Mouse (Mus musculus) midbrain, embryonic 12.5 days (tissue): ENCODE data around the gene Dcbld1. TPM values are rescaled to one million over a fixed set of nuclear protein-coding genes. Genes with fewer than 3 reads are reported as not detected.
"Not testable (repeated sequence)": the region's sequence is repeated elsewhere in the genome, so short reads cannot be mapped to it uniquely, and the experiment has no call there.

ENCODE experiments used
- ATAC-seq: fragments of 200-750 bp; cut with Nextera tagmentation; 2 replicates; pipeline ENCODE4 v1.8.0; 2017; ENCODE audit warnings: low read depth, moderate TSS enrichment, moderate library complexity; ENCODE audit not compliant: low FRiP score
- H3K27ac ChIP-seq: fragments of 300-500 bp; sonication (generic); replicated peaks from 2 replicates; pipeline ENCODE4 v1.5.1; 2016; ENCODE audit warnings: mild to moderate bottlenecking
- H3K27me3 ChIP-seq: fragments of 300-500 bp; sonication (generic); 2 replicates; pipeline ENCODE4 v1.6.1; 2016; ENCODE audit warnings: mild to moderate bottlenecking
- H3K36me3 ChIP-seq: fragments of 300-500 bp; sonication (generic); 2 replicates; pipeline ENCODE4 v1.6.1; 2016
- H3K4me1 ChIP-seq: fragments of 300-500 bp; sonication (generic); 2 replicates; pipeline ENCODE4 v1.6.1; 2016
- H3K4me2 ChIP-seq: fragments of 300-500 bp; sonication (generic); replicated peaks from 2 replicates; pipeline ENCODE4 v1.6.1; 2016; ENCODE audit warnings: mild to moderate bottlenecking, moderate library complexity
- H3K4me3 ChIP-seq: fragments of 300-500 bp; sonication (generic); 2 replicates; pipeline ENCODE4 v1.5.1; 2016; ENCODE audit warnings: mild to moderate bottlenecking
- H3K9ac ChIP-seq: fragments of 300-500 bp; sonication (generic); replicated peaks from 2 replicates; pipeline ENCODE4 v1.6.1; 2016; ENCODE audit warnings: mild to moderate bottlenecking, moderate library complexity
- H3K9me3 ChIP-seq: fragments of 300-500 bp; sonication (generic); 2 replicates; pipeline ENCODE4 v1.6.1; 2016; ENCODE audit warnings: mild to moderate bottlenecking
- WGBS: fragments of 180-500 bp; shearing (Covaris S2); methylation state at CpG from one replicate; pipeline ENCODE4 v1.1.7; 2016; 5-methylcytosine and 5-hydroxymethylcytosine counted together
- polyA plus RNA-seq: library from polyadenylated mRNA; unstranded; fragments of >200 nt; fragmentation: Nextera tagmentation; extraction: Ambion mirVana; gene quantifications from 2 replicates; pipeline ENCODE4 v1.2.1, GENCODE M21; 2016

Dcbld1 gene
- polyA plus RNA-seq, 1 experiment from 2014 or later, result 21.0 TPM

DNA sequence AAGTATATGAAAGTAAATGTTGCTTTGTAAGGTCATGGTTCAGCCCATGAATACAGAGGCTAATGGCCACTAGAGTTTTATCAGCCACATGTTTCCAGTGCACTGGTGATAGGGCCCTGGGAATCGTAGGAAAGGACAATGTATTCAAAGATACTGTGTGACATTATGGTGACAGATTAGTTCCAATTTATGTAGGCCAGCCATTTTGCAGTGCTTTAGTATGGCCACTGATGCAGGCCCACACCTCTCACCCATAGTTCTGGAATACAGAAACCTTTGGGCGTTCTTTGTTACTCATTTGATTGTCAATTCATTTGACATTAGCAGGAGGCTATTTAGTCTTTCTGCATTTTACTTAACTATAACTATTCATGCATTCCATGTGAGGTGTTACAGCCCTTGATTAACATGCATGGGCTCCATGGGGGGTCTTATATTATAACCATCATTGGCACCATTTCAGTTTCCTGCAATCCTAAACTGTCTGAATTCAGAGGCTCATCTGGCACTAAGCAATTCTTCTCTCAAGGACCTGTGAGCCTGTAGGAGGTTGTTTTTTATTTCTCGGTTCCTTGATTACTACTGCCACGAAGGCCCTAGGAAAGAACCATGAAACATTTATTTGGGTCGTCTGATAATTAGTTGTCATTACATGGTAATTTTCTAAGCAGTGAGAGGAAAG is 54.6 kb downstream of the Dcbld1 start:
- no peak; the same call in 1 of the 2 replicates for ATAC-seq

DNA sequence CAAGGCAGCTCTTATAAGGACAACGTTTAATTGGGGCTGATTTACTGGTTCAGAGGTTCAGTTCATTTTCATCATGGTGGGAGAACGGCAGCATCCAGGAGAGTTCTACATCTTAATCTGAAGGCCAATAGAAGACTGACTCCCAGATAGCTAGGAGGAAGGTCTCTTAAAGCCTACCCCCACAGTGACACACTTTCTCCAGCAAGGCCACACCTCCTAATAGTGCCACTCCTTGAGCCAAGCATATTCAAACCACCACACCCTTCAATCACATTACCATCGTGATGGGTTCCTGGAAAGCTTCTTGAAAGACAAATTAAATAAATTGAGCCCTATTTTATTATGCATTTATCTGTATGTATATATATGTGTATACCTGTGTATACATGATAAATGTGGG is 55.8 kb downstream of the Dcbld1 start:
- no peaks in the 10 kb centered on the region for H3K36me3 ChIP-seq
- no peak for ATAC-seq
- no peak overlapping the region for H3K4me2 ChIP-seq
- H3K27me3 ChIP-seq, result no peaks in the 10 kb centered on the region
- H3K9ac ChIP-seq, result no peak overlapping the region
- WGBS, result 94% methylated on average over 3 of the region's 3 CpGs
- H3K4me1 ChIP-seq, result no peaks in the 10 kb centered on the region
- no peak overlapping the region for H3K4me3 ChIP-seq
- no peak overlapping the region for H3K27ac ChIP-seq
- H3K9me3 ChIP-seq, result no peaks in the 10 kb centered on the region

More for the DNA sequence above, 54.6 kb downstream of the Dcbld1 start:
- Histone ChIP-seq H3K9me3 (no peaks in the 10 kb centered on the region), H3K36me3 (no peaks in the 10 kb centered on the region), H3K4me3 (no peak overlapping the region), H3K9ac (no peak overlapping the region), H3K4me1 (no peaks in the 10 kb centered on the region), H3K27me3 (no peaks in the 10 kb centered on the region), H3K4me2 (no peak overlapping the region), H3K27ac (no peak overlapping the region)
- WGBS, result 82% methylated on average over 5 of the region's 5 CpGs

DNA sequence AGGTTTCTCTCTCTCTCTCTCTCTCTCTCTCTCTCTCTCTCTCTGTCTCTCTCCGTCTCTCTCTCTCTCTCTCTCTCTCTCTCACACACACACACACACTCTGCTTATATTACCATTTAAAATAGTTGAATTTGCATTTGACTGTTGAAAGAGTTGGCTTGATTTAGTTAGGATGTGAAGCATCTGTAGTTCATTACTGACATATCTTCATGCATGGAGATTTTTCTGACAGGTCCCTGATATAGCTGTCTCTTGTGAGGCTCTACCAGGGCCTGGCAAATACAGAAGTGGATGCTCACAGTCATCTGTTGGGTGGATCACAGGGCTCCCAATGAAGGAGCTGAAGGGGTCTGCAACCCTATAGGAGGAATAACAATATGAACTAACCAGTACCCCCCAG is 59.0 kb downstream of the Dcbld1 start:
- ATAC-seq, H3K27ac ChIP-seq, H3K4me1 ChIP-seq, H3K4me2 ChIP-seq, H3K27me3 ChIP-seq, H3K9ac ChIP-seq, H3K36me3 ChIP-seq, H3K9me3 ChIP-seq, H3K4me3 ChIP-seq: not testable (repeated sequence)
- WGBS, result 91% methylated on average over 1 of the region's 1 CpGs

DNA sequence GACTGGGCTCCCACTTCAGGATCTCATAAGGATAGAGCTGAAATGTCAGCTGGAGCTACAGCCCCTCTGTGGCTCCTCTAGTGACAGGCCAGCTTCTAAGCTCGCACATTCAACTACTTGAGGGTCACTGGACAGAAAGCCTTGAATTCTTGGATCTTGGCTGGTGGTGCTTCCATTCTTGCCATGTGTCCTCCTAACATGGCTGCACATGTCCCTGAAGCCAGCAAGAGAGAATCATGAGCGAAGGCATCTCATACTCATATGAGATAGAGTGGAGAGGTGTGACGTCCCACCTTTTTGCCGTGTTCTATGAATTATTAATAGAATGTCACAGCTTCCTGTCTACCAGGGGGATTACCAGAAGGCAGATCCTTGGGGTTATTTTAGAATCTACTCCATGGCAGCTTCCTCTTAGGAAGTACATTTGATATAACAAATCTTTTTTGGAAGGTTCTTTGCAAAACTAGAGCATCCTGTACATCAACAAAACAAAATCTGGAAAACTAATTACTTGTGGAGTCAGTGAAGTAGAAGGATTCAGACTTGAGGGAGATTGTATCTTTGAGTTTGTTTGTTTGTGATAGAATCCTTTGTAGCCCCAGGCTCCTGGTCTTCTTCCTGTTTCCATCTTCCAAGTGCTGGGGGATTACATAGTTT is 60.6 kb downstream of the Dcbld1 start:
- 89% methylated on average over 4 of the region's 4 CpGs for WGBS

DNA sequence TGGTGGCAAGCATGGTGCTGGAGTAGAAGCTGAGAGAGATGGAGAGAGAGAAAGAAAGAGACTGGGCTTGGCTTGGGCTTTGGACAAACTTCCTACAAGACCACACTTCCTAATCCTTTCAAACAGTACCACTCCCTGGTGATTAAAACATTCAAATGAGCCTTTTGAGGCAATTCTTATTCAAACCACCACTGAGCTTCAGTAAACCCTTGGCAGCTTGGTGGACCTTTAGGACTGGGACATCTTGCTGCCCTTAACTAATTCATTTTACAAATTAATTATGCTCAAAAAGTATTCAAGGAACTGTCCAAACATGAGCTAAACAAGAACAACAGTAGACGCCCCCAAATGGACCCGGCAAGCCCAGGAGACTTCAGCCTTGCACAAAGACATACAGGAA is 62.5 kb downstream of the Dcbld1 start:
- H3K4me2 ChIP-seq, result no peak overlapping the region
- WGBS, result 86% methylated on average over 2 of the region's 2 CpGs
- no peak overlapping the region for H3K4me3 ChIP-seq
- no peaks in the 10 kb centered on the region for H3K27me3 ChIP-seq
- ATAC-seq, result no peak
- H3K27ac ChIP-seq, result no peak overlapping the region
- no peak overlapping the region for H3K9ac ChIP-seq
- H3K36me3 ChIP-seq, result no peaks in the 10 kb centered on the region
- 0 out of 2 replicates have a peak, but pooled peaks cover 2% of the 10 kb centered on the region for H3K4me1 ChIP-seq
- H3K9me3 ChIP-seq, result no peaks in the 10 kb centered on the region

More for the DNA sequence above, 60.6 kb downstream of the Dcbld1 start:
- 0 out of 2 replicates have a peak, but pooled peaks cover 2% of the 10 kb centered on the region for H3K4me1 ChIP-seq
- no peak overlapping the region for H3K4me2 ChIP-seq
- no peak for ATAC-seq
- H3K27me3 ChIP-seq, result no peaks in the 10 kb centered on the region
- no peaks in the 10 kb centered on the region for H3K36me3 ChIP-seq
- no peak overlapping the region for H3K9ac ChIP-seq
- no peak overlapping the region for H3K4me3 ChIP-seq
- no peak overlapping the region for H3K27ac ChIP-seq
- no peaks in the 10 kb centered on the region for H3K9me3 ChIP-seq

DNA sequence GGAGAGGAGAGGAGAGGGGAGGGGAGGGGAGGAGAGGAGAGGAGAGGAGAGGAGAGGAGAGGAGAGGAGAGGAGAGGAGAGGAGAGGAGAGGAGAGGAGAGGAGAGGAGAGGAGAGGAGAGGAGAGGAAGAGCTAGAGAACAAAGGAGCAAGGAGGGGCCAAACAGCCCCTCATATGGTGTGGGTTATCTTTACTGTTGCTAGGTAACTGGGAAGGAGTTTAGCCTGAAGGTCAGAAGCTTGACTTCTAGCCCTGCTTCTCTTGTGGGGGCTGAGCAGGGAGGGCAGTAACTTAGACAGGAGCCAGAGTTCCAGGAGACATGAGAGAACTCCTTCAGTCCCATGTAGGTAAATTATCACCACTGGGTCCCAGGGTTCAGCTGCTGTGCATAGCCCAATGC is 65.1 kb downstream of the Dcbld1 start:
- not testable (repeated sequence) for H3K27me3 ChIP-seq, H3K4me2 ChIP-seq, H3K9ac ChIP-seq, H3K4me3 ChIP-seq, H3K36me3 ChIP-seq, ATAC-seq, H3K9me3 ChIP-seq, H3K4me1 ChIP-seq, H3K27ac ChIP-seq

DNA sequence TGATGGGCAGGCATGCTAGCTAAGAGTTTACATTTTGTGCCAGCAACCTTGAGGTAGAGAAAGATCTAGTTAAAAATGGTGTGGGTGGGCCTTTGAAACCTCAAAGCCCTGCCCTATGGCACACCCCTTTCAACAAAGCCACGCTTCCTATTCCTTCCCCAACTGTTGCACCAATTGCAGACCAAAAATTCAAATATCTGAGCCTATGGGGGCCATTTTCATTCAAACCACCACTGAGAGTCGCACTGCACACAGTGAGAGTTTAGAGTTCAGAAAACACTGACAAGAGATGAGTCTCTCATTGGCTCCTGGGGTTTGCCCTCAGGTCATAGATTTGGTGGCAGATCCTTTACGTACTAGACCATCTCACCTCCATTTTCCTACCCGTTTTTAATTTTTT is 68.3 kb downstream of the Dcbld1 start:
- ATAC-seq, result no peak
- no peak overlapping the region for H3K9ac ChIP-seq
- H3K4me1 ChIP-seq, result no peaks in the 10 kb centered on the region
- no peak overlapping the region for H3K27ac ChIP-seq
- no peak overlapping the region for H3K4me3 ChIP-seq
- H3K27me3 ChIP-seq, result no peaks in the 10 kb centered on the region
- H3K36me3 ChIP-seq, result no peaks in the 10 kb centered on the region
- H3K9me3 ChIP-seq, result no peaks in the 10 kb centered on the region
- WGBS, result 95% methylated on average over 4 of the region's 4 CpGs
- no peak overlapping the region for H3K4me2 ChIP-seq

DNA sequence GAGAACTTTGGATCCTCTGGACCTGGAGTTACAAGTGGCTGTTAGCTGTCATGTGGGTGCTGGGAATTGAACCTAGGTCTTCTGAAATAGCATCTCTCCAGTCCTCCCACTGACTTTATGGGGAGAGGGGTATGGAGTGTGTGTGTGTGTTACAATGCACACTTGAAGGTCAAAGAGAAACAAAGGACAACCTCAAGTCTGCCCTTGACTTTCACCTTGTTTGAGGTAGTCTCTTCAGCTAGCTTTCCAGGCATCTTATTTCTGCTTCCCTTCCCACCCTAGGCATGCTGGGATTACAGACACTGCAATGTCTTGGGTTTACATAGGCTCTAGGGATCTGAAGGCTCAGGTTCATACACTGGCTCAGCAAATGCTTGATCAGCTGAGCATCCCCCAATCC is 68.9 kb downstream of the Dcbld1 start:
- Histone ChIP-seq H3K4me2 (no peak overlapping the region), H3K36me3 (no peaks in the 10 kb centered on the region), H3K4me1 (no peaks in the 10 kb centered on the region), H3K9me3 (no peaks in the 10 kb centered on the region), H3K4me3 (no peak overlapping the region), H3K27me3 (no peaks in the 10 kb centered on the region), H3K9ac (no peak overlapping the region), H3K27ac (no peak overlapping the region)
- no peak for ATAC-seq

DNA sequence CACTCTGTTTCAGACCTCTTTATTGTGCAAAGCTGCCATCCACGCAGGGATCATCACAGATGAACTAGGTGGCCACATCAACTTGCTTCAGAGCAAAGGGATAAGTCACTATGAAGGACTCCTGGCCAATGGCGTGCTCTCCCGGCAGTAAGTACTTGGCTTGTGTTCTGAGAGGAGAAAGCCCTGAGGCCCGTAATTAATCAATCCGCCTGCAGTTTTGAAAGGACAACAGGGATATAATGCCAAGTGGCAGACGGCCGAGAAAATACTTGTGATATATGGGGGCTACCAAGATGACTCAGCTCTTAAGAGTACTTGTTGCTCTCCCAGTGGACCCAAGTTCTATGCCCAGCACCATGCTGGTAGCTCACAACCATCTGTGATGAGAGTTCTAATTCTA is 71.2 kb downstream of the Dcbld1 start:
- no peak overlapping the region for H3K4me2 ChIP-seq
- ATAC-seq, result no peak
- no peak overlapping the region for H3K4me3 ChIP-seq
- H3K4me1 ChIP-seq, result no peaks in the 10 kb centered on the region
- H3K9ac ChIP-seq, result no peak overlapping the region
- H3K27me3 ChIP-seq, result no peaks in the 10 kb centered on the region
- no peak overlapping the region for H3K27ac ChIP-seq
- H3K9me3 ChIP-seq, result no peaks in the 10 kb centered on the region
- WGBS, result 84% methylated on average over 7 of the region's 7 CpGs
- no peaks in the 10 kb centered on the region for H3K36me3 ChIP-seq

DNA sequence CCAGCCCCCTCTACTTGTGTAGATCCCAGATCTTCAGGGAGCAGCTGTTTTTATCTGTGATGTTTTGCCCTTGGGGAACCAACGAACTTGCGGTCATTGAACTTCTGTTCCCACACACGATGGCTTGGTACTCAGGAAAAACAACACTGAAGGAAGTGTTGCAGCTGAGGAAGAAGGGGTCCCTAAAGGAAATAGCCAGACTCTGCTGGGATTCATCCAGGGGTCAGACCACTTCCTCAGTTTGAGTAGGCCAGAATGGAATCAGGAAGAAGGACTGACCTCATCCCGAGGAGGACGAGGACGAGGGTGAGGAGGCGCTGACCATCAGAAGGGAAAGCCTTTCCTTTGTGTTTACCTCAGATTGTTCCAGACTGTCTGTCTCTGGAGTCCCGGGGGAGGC is 75.8 kb downstream of the Dcbld1 start:
- no peak overlapping the region for H3K4me2 ChIP-seq

DNA sequence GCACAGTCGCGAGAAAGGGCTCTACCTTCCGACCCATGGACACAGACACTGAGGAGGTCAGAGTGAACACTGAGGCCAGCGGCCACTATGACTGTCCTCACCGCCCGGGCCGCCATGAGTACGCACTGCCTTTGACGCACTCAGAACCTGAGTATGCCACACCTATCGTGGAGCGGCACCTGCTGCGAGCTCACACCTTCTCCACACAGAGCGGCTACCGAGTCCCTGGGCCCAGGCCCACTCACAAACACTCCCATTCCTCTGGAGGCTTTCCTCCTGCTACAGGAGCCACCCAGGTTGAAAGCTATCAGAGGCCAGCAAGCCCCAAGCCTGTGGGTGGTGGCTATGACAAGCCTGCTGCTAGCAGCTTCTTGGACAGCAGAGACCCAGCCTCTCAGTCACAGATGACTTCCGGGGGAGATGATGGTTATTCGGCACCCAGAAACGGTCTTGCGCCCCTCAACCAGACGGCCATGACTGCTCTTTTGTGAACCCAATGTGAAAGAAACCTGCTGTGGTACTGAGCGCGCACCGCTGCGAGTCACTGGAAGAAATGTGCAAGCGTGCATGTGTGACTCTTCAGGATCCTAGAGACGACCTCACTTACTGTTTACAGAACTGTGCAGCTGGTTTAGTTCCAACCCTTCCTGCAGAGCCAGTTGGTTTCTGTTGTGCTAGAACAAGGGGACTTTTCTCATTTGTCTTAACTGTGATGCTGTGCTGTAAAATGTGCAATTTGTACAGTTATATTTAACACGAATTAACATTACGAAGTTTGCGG is 86.3 kb downstream of the Dcbld1 start:
- 94% methylated on average over 28 of the region's 28 CpGs for WGBS
- ATAC-seq, result no peak
- H3K9ac ChIP-seq, result no peak overlapping the region
- no peaks in the 10 kb centered on the region for H3K9me3 ChIP-seq
- H3K4me3 ChIP-seq, result no peak overlapping the region
- no peaks in the 10 kb centered on the region for H3K27me3 ChIP-seq
- H3K27ac ChIP-seq, result no peak overlapping the region
- H3K4me1 ChIP-seq, result no peaks in the 10 kb centered on the region
- H3K36me3 ChIP-seq, result peaks cover 15% of the 10 kb centered on the region
- H3K4me2 ChIP-seq, result no peak overlapping the region

More for the DNA sequence above, 75.8 kb downstream of the Dcbld1 start:
- H3K4me3 ChIP-seq, result no peak overlapping the region
- H3K36me3 ChIP-seq, result peaks cover 14% of the 10 kb centered on the region; the same call in 1 of the 2 replicates
- H3K4me1 ChIP-seq, result no peaks in the 10 kb centered on the region
- no peak overlapping the region for H3K27ac ChIP-seq
- H3K27me3 ChIP-seq, result no peaks in the 10 kb centered on the region
- WGBS, result 82% methylated on average over 8 of the region's 8 CpGs
- H3K9ac ChIP-seq, result no peak overlapping the region
- no peak for ATAC-seq
- H3K9me3 ChIP-seq, result no peaks in the 10 kb centered on the region

DNA sequence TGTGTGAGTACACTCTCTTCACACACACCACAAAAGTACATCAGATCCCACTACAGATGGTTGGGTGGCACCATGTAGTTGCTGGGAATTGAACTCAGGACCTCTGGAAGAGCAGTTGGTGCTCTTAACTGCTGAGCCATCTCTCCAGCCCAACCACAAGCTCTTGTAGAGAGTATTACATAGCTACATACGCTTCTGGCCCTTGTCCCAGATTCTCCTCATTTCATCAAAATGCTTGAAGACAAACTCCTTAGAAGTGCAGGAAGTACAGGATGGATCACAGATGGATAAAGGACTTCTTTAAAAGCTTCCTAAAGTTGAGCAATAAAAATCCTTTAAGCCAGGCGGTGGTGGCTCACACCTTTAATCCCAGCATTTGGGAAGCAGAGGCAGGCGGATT is 88.5 kb downstream of the Dcbld1 start:
- H3K4me1 ChIP-seq, result no peaks in the 10 kb centered on the region
- H3K9me3 ChIP-seq, result no peaks in the 10 kb centered on the region
- ATAC-seq, result no peak
- 96% methylated on average over 3 of the region's 3 CpGs for WGBS
- H3K27me3 ChIP-seq, result no peaks in the 10 kb centered on the region
- peaks cover 15% of the 10 kb centered on the region for H3K36me3 ChIP-seq
- no peak overlapping the region for H3K4me3 ChIP-seq
- H3K4me2 ChIP-seq, result no peak overlapping the region
- no peak overlapping the region for H3K27ac ChIP-seq
- H3K9ac ChIP-seq, result no peak overlapping the region
